Mouse (Mus musculus) kidney, adult 8-10 months (tissue): Measurements from ENCODE around the gene Epc2.
"Not testable (repeated sequence)": the region's sequence is repeated elsewhere in the genome, so short reads cannot be mapped to it uniquely, and the experiment has no call there.

ENCODE experiments used
- DNase-seq, 2 experiments: peaks; one replicate each; pipeline ENCODE4 v3.0.0; 2022

Gene Epc2

GRCm38 (mm10) chr2:49472443-49472842 is 21.2 kb downstream of the Epc2 start:
- no peak for DNase-seq

DNA sequence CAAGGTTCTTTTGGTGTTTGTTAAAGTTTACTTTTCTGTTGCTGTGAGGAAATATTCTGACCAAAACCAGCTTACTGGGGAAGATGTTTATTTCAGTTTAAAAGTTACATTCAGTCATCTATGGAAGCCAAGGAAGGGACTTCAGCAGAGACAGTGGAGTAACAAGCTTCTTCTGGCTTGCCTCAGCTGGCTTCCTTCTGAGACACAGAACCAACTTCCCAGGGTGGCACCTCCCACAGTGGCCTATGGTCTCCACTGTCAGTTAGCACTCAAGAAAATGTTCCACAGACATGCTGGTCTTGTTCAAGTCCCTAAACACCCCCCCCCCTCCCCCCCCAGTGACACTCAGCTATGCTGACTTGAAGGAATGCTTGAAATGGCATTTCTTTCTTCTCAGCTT is 30.9 kb downstream of the Epc2 start:
- no peak for DNase-seq

DNA sequence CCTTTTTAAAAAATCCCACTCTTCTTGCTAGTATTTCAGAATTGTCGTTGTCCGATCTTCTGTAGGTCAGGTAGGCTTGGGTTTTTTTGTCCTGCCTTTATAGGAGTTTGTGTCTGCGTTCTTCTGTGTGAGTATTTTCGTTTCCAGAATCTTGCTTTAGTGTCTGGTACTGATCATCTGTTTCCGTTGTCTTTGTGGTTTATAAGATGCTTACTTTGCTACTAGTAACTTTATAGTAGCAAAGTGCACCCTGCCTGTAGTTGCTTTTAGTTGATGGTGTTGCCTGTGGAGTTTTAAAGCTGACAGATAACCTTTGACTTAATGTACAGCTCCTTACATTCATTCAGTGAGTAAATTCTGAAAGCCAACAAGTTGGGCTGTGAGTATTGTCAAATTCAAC is 32.1 kb downstream of the Epc2 start:
- DNase-seq: no peak

- no peak for DNase-seq
Observed at GRCm38 (mm10) chr2:49501435-49501834, 50.1 kb downstream of the Epc2 start.

DNA sequence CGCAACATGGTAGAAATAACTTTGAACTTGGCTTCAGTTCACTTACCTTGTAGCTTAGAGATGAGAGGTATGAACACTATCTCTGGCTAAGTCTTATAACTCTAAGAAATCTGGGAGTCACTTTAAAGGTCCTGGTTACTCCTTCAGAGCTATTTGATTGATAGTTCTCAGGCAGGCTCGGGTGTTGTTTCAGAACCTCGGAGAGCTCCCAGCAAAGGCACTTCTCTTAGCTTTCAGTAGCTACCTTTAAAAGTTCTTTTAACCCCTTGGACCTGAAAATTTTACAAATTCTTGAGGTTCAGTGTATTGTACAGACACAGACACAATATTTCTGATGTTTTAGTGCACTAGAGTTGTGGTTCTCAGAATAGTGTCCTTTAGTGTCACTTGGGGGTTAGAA is 52.3 kb downstream of the Epc2 start:
- DNase-seq: peak; percentile 22 to 49

DNA sequence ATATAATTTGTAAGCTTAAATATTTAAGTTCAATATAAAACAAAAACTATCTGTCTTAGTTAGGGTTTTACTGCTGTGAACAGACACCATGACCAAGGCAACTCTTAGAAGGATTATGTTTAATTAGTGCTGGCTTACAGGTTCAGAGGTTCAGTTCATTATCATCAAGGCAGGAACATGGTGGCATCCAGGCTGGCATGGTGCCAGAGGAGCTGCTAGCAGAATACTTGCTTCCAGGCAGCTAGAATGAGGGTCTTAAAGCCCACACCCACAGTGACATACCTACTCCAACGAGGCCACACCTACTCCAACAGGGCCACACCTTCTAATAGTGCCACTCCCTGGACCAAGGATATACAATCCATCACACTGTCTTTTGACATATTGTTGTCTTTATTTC is 53.9 kb downstream of the Epc2 start:
- DNase-seq: not testable (repeated sequence)

- DNase-seq: no peak
Observed at GRCm38 (mm10) chr2:49510832-49511231, 59.5 kb downstream of the Epc2 start.

DNA sequence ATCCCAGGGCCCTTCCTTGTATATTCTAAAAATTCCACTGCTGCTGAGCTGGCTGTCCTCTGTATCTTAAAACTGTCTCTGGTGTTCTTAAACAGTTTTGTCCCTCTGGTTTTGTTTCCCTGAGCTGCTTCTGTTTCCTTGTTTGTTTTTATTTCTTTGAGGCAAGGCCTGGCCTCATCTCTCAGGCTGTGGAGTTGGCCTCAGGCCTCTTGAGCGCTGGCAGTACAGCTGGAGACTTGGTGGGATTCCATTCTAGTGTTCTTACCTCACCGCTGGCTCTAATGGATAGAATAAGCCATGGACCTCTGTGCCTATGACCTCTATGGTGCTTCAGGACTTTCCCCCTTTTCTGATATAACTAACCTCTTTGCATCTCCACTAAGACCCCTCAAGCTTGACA is 64.7 kb downstream of the Epc2 start:
- DNase-seq: no peak

GRCm38 (mm10) chr2:49520409-49520808 is 69.1 kb downstream of the Epc2 start:
- DNase-seq: no peak

DNA sequence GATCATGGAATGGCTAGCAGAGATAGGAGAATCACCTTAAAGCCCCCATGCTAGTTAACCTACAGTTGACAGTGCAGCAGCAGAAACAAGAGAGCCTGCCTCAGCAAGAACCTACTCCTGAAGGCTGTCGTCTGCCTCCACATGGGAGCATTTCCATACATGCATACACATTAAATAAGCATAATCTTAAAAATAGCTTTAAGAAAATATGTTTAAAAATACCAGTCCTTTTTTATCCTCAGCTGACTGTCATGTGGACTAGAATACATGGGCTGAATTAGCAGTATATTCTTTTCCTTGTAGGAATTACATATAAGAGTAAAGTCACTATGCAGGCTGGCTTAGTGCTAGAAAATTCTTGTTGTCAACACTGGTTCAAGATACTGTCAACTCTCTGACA is 69.7 kb downstream of the Epc2 start:
- no peak for DNase-seq

DNA sequence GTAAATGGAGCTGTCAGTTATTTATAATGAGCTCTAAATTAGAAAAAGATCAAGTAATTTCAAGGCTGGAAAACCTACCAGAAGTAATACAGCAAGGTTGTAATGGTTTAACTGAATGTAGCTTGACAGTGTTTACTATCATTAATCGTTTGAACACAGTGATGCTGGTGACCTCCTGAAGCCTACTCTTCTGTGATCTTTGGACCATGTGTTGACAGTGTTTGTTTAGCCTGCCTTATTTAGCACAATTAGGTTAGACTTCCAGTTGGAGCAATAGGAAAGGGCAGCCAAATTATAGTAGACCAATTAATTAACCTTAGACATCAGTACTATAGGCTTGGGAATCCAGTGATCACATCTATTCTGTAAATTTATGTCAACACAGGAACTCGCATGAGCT is 70.3 kb downstream of the Epc2 start:
- no peak for DNase-seq

GRCm38 (mm10) chr2:49522578-49522977 is 71.3 kb downstream of the Epc2 start:
- DNase-seq: no peak

DNA sequence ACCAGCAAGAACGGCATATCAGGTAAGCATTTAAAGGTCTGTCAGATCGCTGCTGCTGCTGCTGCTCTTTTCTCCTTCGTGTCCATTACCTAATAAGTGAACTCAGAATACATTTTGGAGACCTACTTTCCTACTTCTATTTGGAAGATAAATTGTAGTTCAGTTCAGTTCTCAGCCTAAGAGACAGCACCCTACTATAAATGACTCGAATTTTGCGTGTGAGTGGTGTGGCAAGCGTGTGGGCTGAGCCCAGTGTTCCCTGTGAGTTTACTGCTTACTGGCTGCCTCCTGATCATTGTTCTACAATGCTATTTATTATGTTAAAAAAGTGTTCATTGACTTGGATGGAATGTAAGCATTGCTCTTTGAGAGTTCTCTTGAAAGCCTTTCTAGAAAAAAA is 85.9 kb downstream of the Epc2 start:
- no peak for DNase-seq

GRCm38 (mm10) chr2:49538056-49538455 is 86.8 kb downstream of the Epc2 start:
- no peak for DNase-seq

DNA sequence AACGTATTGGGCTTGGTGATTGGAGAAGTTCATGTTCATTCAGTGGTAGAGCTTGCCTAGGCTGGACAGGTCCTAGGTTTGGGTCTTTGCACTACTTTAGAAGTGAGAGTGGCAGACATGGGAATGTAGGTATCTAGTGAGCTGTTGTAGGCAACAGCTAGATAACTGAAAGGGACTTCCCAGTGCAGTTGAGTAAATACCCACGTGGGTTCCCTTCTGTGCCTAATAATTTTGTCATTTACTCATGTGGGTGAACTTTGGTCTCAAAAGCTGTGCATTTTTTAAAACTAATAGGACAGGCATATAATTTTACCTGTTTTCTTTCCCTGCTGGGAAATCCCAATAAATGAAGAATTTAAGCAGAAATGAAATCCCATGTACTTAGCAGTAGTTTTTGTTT is 88.5 kb downstream of the Epc2 start:
- DNase-seq: no peak

DNA sequence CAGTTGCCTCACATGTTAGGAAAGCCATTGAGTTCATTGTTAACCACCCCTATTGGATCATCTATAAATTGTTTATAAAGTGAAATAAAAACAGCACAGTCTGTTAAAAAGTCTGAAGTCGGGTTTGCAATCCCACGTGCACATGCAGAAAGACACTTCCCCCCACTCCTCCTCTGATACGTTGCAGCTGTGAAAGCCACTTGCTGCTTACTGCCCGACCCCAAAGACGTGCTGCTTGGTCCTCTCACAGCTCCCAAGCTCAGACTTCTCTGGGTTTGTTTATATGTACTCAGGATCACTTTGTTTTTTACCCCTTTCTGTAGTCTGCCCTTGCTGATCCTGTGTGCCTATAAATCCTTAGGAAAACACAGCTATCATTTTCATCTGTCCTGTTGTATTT is 96.5 kb downstream of the Epc2 start:
- no peak for DNase-seq

DNA sequence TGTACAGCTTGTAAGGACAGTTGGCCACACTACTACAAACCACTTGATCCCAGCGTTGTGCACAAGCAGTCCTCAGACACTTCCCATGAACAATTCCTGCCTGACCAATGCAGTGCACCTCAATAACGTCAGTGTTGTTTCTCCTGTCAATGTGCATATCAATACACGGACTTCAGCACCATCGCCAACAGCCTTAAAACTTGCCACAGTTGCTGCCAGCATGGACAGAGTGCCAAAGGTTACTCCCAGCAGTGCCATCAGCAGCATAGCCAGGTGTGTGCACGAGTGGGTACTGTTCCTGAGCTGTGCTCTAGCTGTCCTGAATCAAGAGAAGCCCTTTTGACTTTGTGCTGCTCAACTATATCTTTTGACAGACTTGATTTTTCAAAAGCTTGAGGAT is 97.2 kb downstream of the Epc2 start:
- no peak for DNase-seq

DNA sequence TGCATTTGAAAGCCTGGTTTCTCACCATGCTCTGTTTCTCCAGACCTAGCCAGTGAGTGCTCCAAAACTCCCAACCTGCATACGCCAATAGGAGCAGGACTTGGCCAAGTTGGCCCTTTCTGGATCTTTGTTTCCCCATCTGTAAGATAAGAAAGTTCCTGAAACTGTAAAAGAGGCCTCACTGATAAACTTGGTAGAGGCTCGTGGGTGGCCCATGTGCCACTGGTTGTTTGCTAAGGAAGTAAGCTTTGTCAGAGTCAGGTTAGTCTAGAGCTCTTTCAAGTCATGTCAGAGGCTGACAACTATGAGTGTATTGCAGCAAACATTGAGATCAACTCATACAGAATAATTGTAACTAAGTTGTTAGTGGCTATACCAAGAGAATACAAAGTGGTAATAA is 101.8 kb downstream of the Epc2 start:
- DNase-seq: no peak

- no peak for DNase-seq
Observed at GRCm38 (mm10) chr2:49557339-49557738, 106.1 kb downstream of the Epc2 start.

GRCm38 (mm10) chr2:49558361-49558760 is 107.1 kb downstream of the Epc2 start:
- no peak for DNase-seq

- DNase-seq: no peak
Observed at GRCm38 (mm10) chr2:49562688-49563350, 111.5 kb downstream of the Epc2 start.

GRCm38 (mm10) chr2:49569862-49570777 is 118.8 kb downstream of the Epc2 start:
- peak; percentile 70 to 89 for DNase-seq

GRCm38 (mm10) chr2:49570778-49571101 is 119.5 kb downstream of the Epc2 start:
- DNase-seq: no peak

DNA sequence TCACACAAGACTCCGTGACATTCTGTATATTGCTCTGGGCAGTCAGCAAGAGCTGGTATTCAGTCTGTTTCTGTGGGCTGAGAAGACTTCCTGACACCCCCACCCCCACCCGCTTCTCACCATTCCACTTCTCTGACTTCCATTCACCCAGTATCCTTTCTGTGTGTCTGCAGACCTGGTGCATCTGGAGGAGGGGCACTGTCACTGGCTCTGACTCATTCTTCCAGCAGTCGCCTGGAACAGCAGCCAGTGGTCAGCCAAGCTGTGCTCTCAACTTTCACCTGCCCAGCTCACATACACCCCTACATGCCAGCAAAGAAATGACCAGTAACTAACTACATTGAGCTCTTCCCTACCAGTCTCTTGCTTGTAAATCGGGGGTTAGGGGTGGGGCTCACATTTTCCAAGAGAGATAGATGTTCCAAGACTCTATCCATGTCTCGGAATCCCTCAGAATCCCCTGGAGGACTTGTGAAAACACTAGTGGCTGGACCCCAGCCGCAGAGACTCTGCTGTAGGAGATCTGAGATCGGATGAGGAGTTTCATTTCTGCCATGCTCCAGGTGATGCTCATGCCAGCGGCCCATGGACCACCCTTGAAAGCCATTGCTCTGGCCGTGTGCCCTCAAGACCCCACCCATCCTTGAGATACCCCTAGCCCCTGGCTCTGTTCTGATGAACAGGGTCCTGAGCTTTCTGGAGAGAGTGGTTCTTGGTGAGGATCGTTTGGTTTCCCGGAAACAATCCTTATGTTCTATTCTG is 120.1 kb downstream of the Epc2 start:
- DNase-seq: no peak
